8 mouse cellular contexts compared by ENCODE assay signal in the genomic region with DNA sequence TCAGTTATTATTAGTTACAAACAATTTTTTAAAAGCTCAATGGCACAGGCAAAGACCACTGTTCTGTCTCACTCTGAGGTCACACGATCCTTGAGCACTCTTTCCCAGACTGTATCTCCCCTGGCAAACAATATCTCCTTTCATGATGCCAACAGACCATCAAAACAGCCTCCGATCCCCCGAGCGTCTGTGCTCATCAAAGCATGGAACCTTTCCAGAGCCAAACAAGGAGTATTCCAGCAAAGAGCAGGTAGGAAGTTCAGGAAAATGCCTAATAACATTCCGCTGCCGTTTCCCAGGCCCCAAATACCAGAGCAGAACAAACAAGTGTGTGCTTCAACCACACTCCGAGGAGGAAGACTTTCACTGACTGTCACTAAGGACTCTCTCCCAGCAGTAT. TPM values are rescaled to one million over a fixed set of nuclear protein-coding genes. Genes with fewer than 3 reads are reported as not detected.
DNase-seq lines count a peak whose midpoint lies in the region; ATAC-seq lines count a peak whose summit lies in the region.

No protein-coding gene starts in this region.

- H3K27ac ChIP-seq in hindbrain, embryonic 10.5 days, result peak overlapping the region; percentile 29
- H3K27ac ChIP-seq in hindbrain, embryonic 11.5 days (ENCODE audit: low read depth, low read length), result no peak overlapping the region
- 0 out of 2 replicates have a peak overlapping the region, but pooled peaks have one; percentile 39 for H3K27ac ChIP-seq in neural tube, embryonic 11.5 days (ENCODE audit: low read depth, low read length)
- H3K27ac ChIP-seq in hindbrain, embryonic 12.5 days, result peak overlapping the region; percentile 53
- peak overlapping the region; percentile 49; the same call in 1 of the 2 replicates for H3K27ac ChIP-seq in stomach, embryonic 15.5 days

- WGBS in hindbrain, embryonic 10.5 days, result 67% methylated on average over 7 of the region's 7 CpGs
- 62% methylated on average over 7 of the region's 7 CpGs for WGBS in hindbrain, embryonic 11.5 days
- WGBS in neural tube, embryonic 11.5 days, result 64% methylated on average over 7 of the region's 7 CpGs
- 52% methylated on average over 7 of the region's 7 CpGs for WGBS in hindbrain, embryonic 12.5 days
- 48% methylated on average over 7 of the region's 7 CpGs for WGBS in stomach, embryonic 15.5 days

- no peak overlapping the region for H3K4me2 ChIP-seq in hindbrain, embryonic 11.5 days (replicated peaks; ENCODE audit: low read depth, low read length)
- no peak overlapping the region for H3K4me2 ChIP-seq in neural tube, embryonic 11.5 days (ENCODE audit: low read depth)
- no peak overlapping the region for H3K4me2 ChIP-seq in hindbrain, embryonic 12.5 days (replicated peaks)
- no peak overlapping the region for H3K4me2 ChIP-seq in stomach, embryonic 15.5 days

- no peaks in the 10 kb centered on the region for H3K36me3 ChIP-seq in hindbrain, embryonic 10.5 days
- H3K36me3 ChIP-seq in hindbrain, embryonic 11.5 days (ENCODE audit: control insufficient read depth, insufficient read depth, low read length), result no peaks in the 10 kb centered on the region
- H3K36me3 ChIP-seq in neural tube, embryonic 11.5 days (ENCODE audit: control insufficient read depth, insufficient read depth, low read length), result no peaks in the 10 kb centered on the region
- no peaks in the 10 kb centered on the region for H3K36me3 ChIP-seq in hindbrain, embryonic 12.5 days
- H3K36me3 ChIP-seq in stomach, embryonic 15.5 days, result no peaks in the 10 kb centered on the region

- H3K4me3 ChIP-seq in hindbrain, embryonic 10.5 days, result no peak overlapping the region
- H3K4me3 ChIP-seq in hindbrain, embryonic 11.5 days (ENCODE audit: low read depth, low read length), result no peak overlapping the region
- H3K4me3 ChIP-seq in neural tube, embryonic 11.5 days (ENCODE audit: low read depth, low read length), result no peak overlapping the region
- no peak overlapping the region for H3K4me3 ChIP-seq in hindbrain, embryonic 12.5 days
- no peak overlapping the region for H3K4me3 ChIP-seq in stomach, embryonic 15.5 days (replicated peaks)

- H3K9ac ChIP-seq in hindbrain, embryonic 11.5 days (ENCODE audit: low read depth, low read length), result no peak overlapping the region
- no peak overlapping the region for H3K9ac ChIP-seq in neural tube, embryonic 11.5 days (ENCODE audit: low read length)
- H3K9ac ChIP-seq in hindbrain, embryonic 12.5 days, result no peak overlapping the region
- H3K9ac ChIP-seq in stomach, embryonic 15.5 days, result no peak overlapping the region

- ATAC-seq in hindbrain, embryonic 11.5 days (ENCODE audit: low FRiP score), result no peak
- no peak for ATAC-seq in neural tube, embryonic 11.5 days (ENCODE audit: insufficient read depth, low FRiP score, low TSS enrichment)
- no peak for ATAC-seq in hindbrain, embryonic 12.5 days (ENCODE audit: low FRiP score)
- no peak for ATAC-seq in stomach, embryonic 15.5 days (ENCODE audit: insufficient read depth, low FRiP score, low read depth)

- H3K27me3 ChIP-seq in hindbrain, embryonic 10.5 days (ENCODE audit: insufficient read depth, poor library complexity, severe bottlenecking), result no peaks in the 10 kb centered on the region
- no peaks in the 10 kb centered on the region for H3K27me3 ChIP-seq in hindbrain, embryonic 11.5 days (ENCODE audit: control insufficient read depth, insufficient read depth, low read length)
- H3K27me3 ChIP-seq in neural tube, embryonic 11.5 days (ENCODE audit: control insufficient read depth, insufficient read depth, low read length), result no peaks in the 10 kb centered on the region
- H3K27me3 ChIP-seq in hindbrain, embryonic 12.5 days, result no peaks in the 10 kb centered on the region
- H3K27me3 ChIP-seq in stomach, embryonic 15.5 days (replicated peaks), result no peaks in the 10 kb centered on the region

- DNase-seq in hindbrain, embryonic 10.5 days (ENCODE audit: low spot score), result no peak
- DNase-seq in hindbrain, embryonic 11.5 days (ENCODE audit: low spot score), result no peak
- DNase-seq in neural tube, embryonic 11.5 days (ENCODE audit: low spot score), result no peak
- no peak for DNase-seq in neural tube, embryonic 10.5 days (ENCODE audit: extremely low spot score, low spot score)
- no peak for DNase-seq in thymus, postnatal 25 days
- no peak for DNase-seq in layer of hippocampus, postnatal 36 days

- H3K9me3 ChIP-seq in hindbrain, embryonic 10.5 days, result no peaks in the 10 kb centered on the region
- H3K9me3 ChIP-seq in hindbrain, embryonic 11.5 days (ENCODE audit: control insufficient read depth, low read length), result no peaks in the 10 kb centered on the region
- no peaks in the 10 kb centered on the region for H3K9me3 ChIP-seq in neural tube, embryonic 11.5 days (ENCODE audit: control insufficient read depth, low read length)
- H3K9me3 ChIP-seq in hindbrain, embryonic 12.5 days (replicated peaks), result no peaks in the 10 kb centered on the region
- no peaks in the 10 kb centered on the region for H3K9me3 ChIP-seq in stomach, embryonic 15.5 days

- peaks cover 25% of the 10 kb centered on the region for H3K4me1 ChIP-seq in hindbrain, embryonic 10.5 days (replicated peaks)
- H3K4me1 ChIP-seq in hindbrain, embryonic 11.5 days (replicated peaks; ENCODE audit: control insufficient read depth, insufficient read depth, low read length), result no peaks in the 10 kb centered on the region
- H3K4me1 ChIP-seq in neural tube, embryonic 11.5 days (ENCODE audit: control insufficient read depth, insufficient read depth, low read length), result peaks cover 8% of the 10 kb centered on the region; the same call in 1 of the 2 replicates
- peaks cover 16% of the 10 kb centered on the region for H3K4me1 ChIP-seq in hindbrain, embryonic 12.5 days
- H3K4me1 ChIP-seq in stomach, embryonic 15.5 days, result peaks cover 15% of the 10 kb centered on the region

RNA-seq across cellular contexts. Expression of a gene that starts 50.2 kb away (rescaled TPM):
- 14.5 and 15.8 TPM in 2 replicates for polyA plus RNA-seq in hindbrain, embryonic 10.5 days (2016; fragmentation: Nextera tagmentation; extraction: Ambion mirVana)
- polyA plus RNA-seq in hindbrain, embryonic 11.5 days (2014; fragmentation: Nextera tagmentation; extraction: Ambion mirVana), result 18.1 and 20.8 TPM in 2 replicates
- 24.5 and 24.8 TPM in 2 replicates for polyA plus RNA-seq in neural tube, embryonic 11.5 days (2014; fragmentation: Nextera tagmentation; extraction: Ambion mirVana)
- polyA plus RNA-seq in hindbrain, embryonic 12.5 days (2016; fragmentation: Nextera tagmentation; extraction: Ambion mirVana), result 21.3 and 23.2 TPM in 2 replicates
- 15.5 and 16.8 TPM in 2 replicates for polyA plus RNA-seq in stomach, embryonic 15.5 days (2015; fragmentation: Nextera tagmentation; extraction: Ambion mirVana)
- 10 to 100 TPM; 17.7 to 18.5 TPM for total RNA-seq in layer of hippocampus, postnatal 36 days (2021)
